Mouse (Mus musculus) cerebellum, postnatal 10 days (tissue): Measurements from ENCODE around the gene 1700049E17Rik2.
A peak's percentile ranks its signal among the peaks of the same experiment; 100 is the strongest.
"Not testable (repeated sequence)": the region's sequence is repeated elsewhere in the genome, so short reads cannot be mapped to it uniquely, and the experiment has no call there.

Experiments
- DNase-seq, 2 experiments: peaks; one replicate each; pipeline ENCODE4 v3.0.0; 2021; ENCODE audit warnings: mixed read lengths in 2 of 2

Gene 1700049E17Rik2

DNA sequence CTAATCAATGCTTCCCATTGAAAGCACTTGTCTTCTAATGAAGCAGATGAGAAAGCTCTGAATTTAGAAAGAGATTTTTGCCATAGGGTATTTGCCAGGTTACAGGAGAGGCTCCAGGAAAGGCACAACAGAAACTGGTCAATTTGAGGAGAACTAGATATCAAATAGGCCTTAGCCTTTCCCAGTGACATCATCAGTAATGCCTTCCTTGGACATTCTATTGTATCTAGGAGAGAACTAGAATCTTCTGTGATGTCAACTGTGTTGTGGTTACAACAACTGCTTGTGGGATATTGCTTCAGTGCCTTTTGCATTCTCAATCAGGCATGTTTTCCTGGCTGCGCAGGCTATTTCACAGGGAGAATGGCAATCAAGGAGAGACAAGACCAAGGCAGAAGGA lies at the start of gene 1700049E17Rik2:
TSS of gene 1700049E17Rik2 (plus strand) at position 301 of the 400 bp plus-strand sequence.
- not testable (repeated sequence) for DNase-seq

GRCm38 (mm10) chr14:41524695-41525094 lies 48.3 kb upstream of the 1700049E17Rik2 start:
- not testable (repeated sequence) for DNase-seq

GRCm38 (mm10) chr14:41555483-41555882 lies 17.5 kb upstream of the 1700049E17Rik2 start, which contains the start of gene Gm7970:
TSS of gene Gm7970 (minus strand) at chr14:41555583.
- not testable (repeated sequence) for DNase-seq

GRCm38 (mm10) chr14:41586346-41586745 lies 13.3 kb downstream of the 1700049E17Rik2 start:
- not testable (repeated sequence) for DNase-seq

DNA sequence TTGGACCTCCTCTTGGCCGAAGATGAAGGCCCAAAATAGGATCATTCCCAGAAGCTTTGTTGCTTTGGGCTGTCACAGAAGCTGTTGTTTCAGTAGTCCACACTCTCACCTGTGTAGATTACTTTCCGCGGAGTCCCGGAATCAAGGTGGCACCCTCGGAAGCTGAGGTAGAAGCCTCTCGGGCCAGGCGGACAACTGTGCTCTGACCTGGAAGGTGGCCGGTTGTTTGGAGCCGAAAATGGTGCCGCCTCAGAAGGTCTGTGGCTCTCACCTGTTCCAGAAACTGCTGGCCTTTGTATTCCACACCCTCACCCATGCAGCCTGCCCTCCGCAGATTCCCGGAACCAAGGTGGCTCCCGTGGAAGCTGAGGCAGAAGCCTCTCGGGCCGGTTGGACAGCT lies 27.9 kb downstream of the 1700049E17Rik2 start:
- not testable (repeated sequence) for DNase-seq

- DNase-seq, result peak in 1 of 2 experiments; percentile 2
Measured at GRCm38 (mm10) chr14:41610690-41611089, 37.7 kb downstream of the 1700049E17Rik2 start.

DNA sequence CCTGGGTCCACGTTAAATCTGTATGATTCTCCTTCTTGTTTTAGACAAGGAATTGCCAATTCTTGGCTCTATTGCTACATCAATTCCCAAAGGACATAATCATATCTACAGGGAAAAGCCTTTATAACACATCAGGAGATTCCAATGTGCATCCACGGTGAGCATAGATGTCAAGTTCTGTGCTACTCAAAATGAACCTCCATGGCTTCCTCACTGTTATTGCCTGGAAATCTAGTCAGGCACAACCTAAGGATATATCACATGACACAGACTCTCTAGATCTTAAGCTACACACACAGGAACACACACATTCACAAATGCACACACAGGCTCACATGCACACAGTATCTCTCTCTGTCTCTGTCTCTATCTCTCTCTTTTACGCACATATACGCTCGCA lies 49.5 kb downstream of the 1700049E17Rik2 start:
- DNase-seq, result not testable (repeated sequence)

DNA sequence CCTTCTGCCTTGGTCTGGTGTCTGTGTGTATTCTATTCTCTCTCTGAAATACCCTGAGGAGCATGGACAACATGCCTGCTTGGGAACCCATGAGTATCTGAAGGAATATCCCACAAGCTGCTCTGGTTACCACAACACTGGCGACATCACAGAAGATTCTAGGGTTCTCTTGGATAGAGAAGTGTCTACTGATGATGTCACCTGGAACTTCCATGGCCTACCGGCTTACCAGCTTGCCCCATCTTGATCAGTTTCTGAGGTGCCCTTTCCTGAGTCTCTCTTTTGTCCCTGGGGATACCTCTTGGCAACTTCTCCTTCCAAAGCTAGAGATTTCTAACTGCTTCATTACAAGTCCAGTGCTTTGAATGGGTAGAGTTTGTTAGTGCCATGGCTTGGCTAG lies 51.5 kb downstream of the 1700049E17Rik2 start, which contains the start of gene Gm3072:
TSS of gene Gm3072 (minus strand) at position 101 of the 400 bp plus-strand sequence.
- not testable (repeated sequence) for DNase-seq

DNA sequence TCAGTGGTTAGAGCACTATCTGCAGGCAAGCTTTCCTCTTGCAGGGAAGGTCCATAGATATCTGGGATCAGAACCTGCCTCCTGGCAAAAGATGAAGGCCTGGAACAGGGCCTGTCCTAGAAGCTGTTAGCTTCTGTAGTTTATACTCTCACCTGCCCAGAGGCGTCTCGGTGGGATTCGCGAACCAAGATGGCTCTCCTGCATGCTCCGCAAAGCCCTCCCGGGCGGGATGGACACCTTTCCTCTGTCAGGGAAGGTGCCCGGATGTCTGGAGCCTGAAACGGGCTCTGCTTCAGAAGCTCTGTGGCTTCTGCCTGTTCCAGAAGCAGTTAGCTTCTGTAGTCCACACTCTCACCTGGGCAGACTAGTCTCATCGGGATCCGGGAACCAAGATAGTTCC lies 57.1 kb downstream of the 1700049E17Rik2 start:
- DNase-seq, result not testable (repeated sequence)
